Mouse (Mus musculus) ES-Bruce4 (cell line): ENCODE results near the gene Dck. TPM values are rescaled to one million over a fixed set of nuclear protein-coding genes. Genes with fewer than 3 reads are reported as not detected.
A peak's percentile ranks its signal among the peaks of the same experiment; 100 is the strongest.
"Not testable (repeated sequence)": the region's sequence is repeated elsewhere in the genome, so short reads cannot be mapped to it uniquely, and the experiment has no call there.

Source experiments
- H3K27ac ChIP-seq: 2 replicates; pipeline ENCODE4 v1.5.1; 2012; ENCODE audit warnings: low read length, inconsistent platforms; ENCODE audit not compliant: insufficient read depth
- H3K27me3 ChIP-seq: 2 replicates; pipeline ENCODE4 v1.6.1; 2012; ENCODE audit warnings: mild to moderate bottlenecking, low read length, inconsistent platforms; ENCODE audit not compliant: control insufficient read depth, poor library complexity, insufficient read depth, severe bottlenecking
- H3K36me3 ChIP-seq: 2 replicates; pipeline ENCODE4 v1.6.1; 2012; ENCODE audit warnings: inconsistent platforms, mild to moderate bottlenecking, low read length, moderate library complexity; ENCODE audit not compliant: control insufficient read depth, poor library complexity, insufficient read depth, severe bottlenecking
- H3K4me1 ChIP-seq: one replicate; pipeline ENCODE4 v1.8.1; 2011; ENCODE audit warnings: low read length; ENCODE audit not compliant: control insufficient read depth, insufficient read depth
- H3K4me3 ChIP-seq: 2 replicates; pipeline ENCODE4 v1.5.1; 2011; ENCODE audit warnings: low read depth, mild to moderate bottlenecking, low read length
- H3K9ac ChIP-seq: 2 replicates; pipeline ENCODE4 v1.6.1; 2012; ENCODE audit warnings: low read depth, mild to moderate bottlenecking, inconsistent platforms; ENCODE audit not compliant: poor library complexity, severe bottlenecking
- H3K9me3 ChIP-seq: replicated peaks from 2 replicates; pipeline ENCODE4 v1.6.1; 2012; ENCODE audit warnings: mild to moderate bottlenecking, low read length, inconsistent platforms; ENCODE audit not compliant: control insufficient read depth, poor library complexity, insufficient read depth, severe bottlenecking
- CTCF ChIP-seq: IDR thresholded peaks from one replicate; pipeline ENCODE4 v1.8.1; 2011; ENCODE audit warnings: low read depth, low read length
- EP300 ChIP-seq: IDR thresholded peaks from 2 replicates; pipeline ENCODE4 v1.6.1; 2011; ENCODE audit warnings: low read depth, low read length; ENCODE audit not compliant: insufficient read depth
- POLR2A ChIP-seq: IDR thresholded peaks from one replicate; pipeline ENCODE4 v1.8.1; 2011; ENCODE audit warnings: low read length; ENCODE audit not compliant: insufficient read depth
- polyA plus RNA-seq: library from polyadenylated mRNA; stranded (reverse); fragments of >200 nt; gene quantifications from 2 replicates; pipeline ENCODE4 v1.2.4, GENCODE M21; 2011; ENCODE audit warnings: low read depth; ENCODE audit not compliant: missing spikeins, insufficient read depth, insufficient read length

Gene Dck
- polyA plus RNA-seq, 1 experiment: 41.2 TPM

- no peak overlapping the region for H3K27ac ChIP-seq
- peak overlapping the region; percentile 90; the same call in 1 of the 2 replicates for H3K9ac ChIP-seq
- TF ChIP-seq CTCF: no peak
- no peak for TF ChIP-seq POLR2A
- TF ChIP-seq EP300: no peak
- peak overlapping the region; percentile 62 for H3K4me3 ChIP-seq
- no peaks in the 10 kb centered on the region for H3K27me3 ChIP-seq
- no peaks in the 10 kb centered on the region for H3K36me3 ChIP-seq
- H3K9me3 ChIP-seq: no peaks in the 10 kb centered on the region
- H3K4me1 ChIP-seq: no peaks in the 10 kb centered on the region
Measured at GRCm38 (mm10) chr5:88722213-88722600, 42.6 kb upstream of the Dck start.

- no peak overlapping the region for H3K9ac ChIP-seq
- no peaks in the 10 kb centered on the region for H3K9me3 ChIP-seq
- H3K4me1 ChIP-seq: no peaks in the 10 kb centered on the region
- H3K36me3 ChIP-seq: no peaks in the 10 kb centered on the region
- no peak overlapping the region for H3K27ac ChIP-seq
- TF ChIP-seq EP300 (no peak), POLR2A (no peak), CTCF (no peak)
- no peaks in the 10 kb centered on the region for H3K27me3 ChIP-seq
- no peak overlapping the region for H3K4me3 ChIP-seq
Measured at GRCm38 (mm10) chr5:88724030-88724429, 40.8 kb upstream of the Dck start.

GRCm38 (mm10) chr5:88727593-88728144, 37.1 kb upstream of the Dck start:
- Histone ChIP-seq H3K36me3 (no peaks in the 10 kb centered on the region), H3K4me1 (no peaks in the 10 kb centered on the region), H3K4me3 (no peak overlapping the region), H3K9ac (no peak overlapping the region), H3K9me3 (no peaks in the 10 kb centered on the region), H3K27me3 (no peaks in the 10 kb centered on the region), H3K27ac (no peak overlapping the region)
- no peak for TF ChIP-seq CTCF

- Histone ChIP-seq H3K4me1 (no peaks in the 10 kb centered on the region), H3K27ac (no peak overlapping the region)
Measured at GRCm38 (mm10) chr5:88734786-88735185, 30.0 kb upstream of the Dck start.

GRCm38 (mm10) chr5:88741065-88741464, 23.7 kb upstream of the Dck start:
- not testable (repeated sequence) for H3K4me3 ChIP-seq, H3K9me3 ChIP-seq, H3K27me3 ChIP-seq, H3K36me3 ChIP-seq, H3K4me1 ChIP-seq, H3K9ac ChIP-seq, H3K27ac ChIP-seq

More at GRCm38 (mm10) chr5:88734786-88735185, 30.0 kb upstream of the Dck start:
- TF ChIP-seq CTCF: peak; percentile 11
- no peak for TF ChIP-seq POLR2A
- H3K36me3 ChIP-seq: no peaks in the 10 kb centered on the region
- H3K4me3 ChIP-seq: no peak overlapping the region
- H3K27me3 ChIP-seq: no peaks in the 10 kb centered on the region
- no peaks in the 10 kb centered on the region for H3K9me3 ChIP-seq
- H3K9ac ChIP-seq: no peak overlapping the region

GRCm38 (mm10) chr5:88747774-88748173, 17.0 kb upstream of the Dck start:
- no peaks in the 10 kb centered on the region for H3K9me3 ChIP-seq
- H3K4me1 ChIP-seq: no peaks in the 10 kb centered on the region
- H3K36me3 ChIP-seq: no peaks in the 10 kb centered on the region; the same call in 1 of the 2 replicates
- TF ChIP-seq EP300: no peak
- TF ChIP-seq CTCF: no peak
- TF ChIP-seq POLR2A: no peak
- H3K27me3 ChIP-seq: no peaks in the 10 kb centered on the region
- H3K27ac ChIP-seq: no peak overlapping the region
- no peak overlapping the region for H3K9ac ChIP-seq
- H3K4me3 ChIP-seq: no peak overlapping the region
